Mouse (Mus musculus) limb, embryonic 14.5 days (tissue): ENCODE measurements around the gene Tspan18. TPM values are rescaled to one million over a fixed set of nuclear protein-coding genes. Genes with fewer than 3 reads are reported as not detected.

Experiments
- ATAC-seq: fragments of 200-750 bp; cut with Nextera tagmentation; 2 replicates; pipeline ENCODE4 v1.8.0; 2017; ENCODE audit warnings: low read depth, moderate number of reproducible peaks, moderate TSS enrichment; ENCODE audit not compliant: low FRiP score
- DNase-seq: peaks from one replicate; pipeline ENCODE4 v3.0.0-alpha.2; 2015; ENCODE audit warnings: low spot score
- H3K27ac ChIP-seq: fragments of 300-500 bp; sonication (generic); replicated peaks from 2 replicates; pipeline ENCODE4 v1.5.1; 2014; ENCODE audit warnings: low read depth, mild to moderate bottlenecking, low read length, moderate library complexity, mixed read lengths
- H3K27me3 ChIP-seq: fragments of 300-500 bp; sonication (generic); 2 replicates; pipeline ENCODE4 v1.6.1; 2014; ENCODE audit warnings: low read length, mixed read lengths; ENCODE audit not compliant: control insufficient read depth, insufficient read depth
- H3K36me3 ChIP-seq: fragments of 300-500 bp; sonication (generic); 2 replicates; pipeline ENCODE4 v1.6.1; 2014; ENCODE audit warnings: mild to moderate bottlenecking, low read length, moderate library complexity, mixed read lengths; ENCODE audit not compliant: control insufficient read depth, insufficient read depth
- H3K4me1 ChIP-seq: fragments of 300-500 bp; sonication (generic); 2 replicates; pipeline ENCODE4 v1.6.1; 2014; ENCODE audit warnings: antibody characterized with exemption, low read length, mixed read lengths; ENCODE audit not compliant: control insufficient read depth, insufficient read depth
- H3K4me2 ChIP-seq: fragments of 300-500 bp; sonication (generic); replicated peaks from 2 replicates; pipeline ENCODE4 v1.6.1; 2014; ENCODE audit warnings: low read depth, mild to moderate bottlenecking, low read length, moderate library complexity; ENCODE audit not compliant: severe bottlenecking
- H3K4me3 ChIP-seq: fragments of 300-500 bp; sonication (generic); replicated peaks from 2 replicates; pipeline ENCODE4 v1.5.1; 2014; ENCODE audit warnings: low read length
- H3K9ac ChIP-seq: fragments of 300-500 bp; sonication (generic); 2 replicates; pipeline ENCODE4 v1.6.1; 2014; ENCODE audit warnings: mild to moderate bottlenecking, low read depth, low read length, moderate library complexity; ENCODE audit not compliant: severe bottlenecking
- H3K9me3 ChIP-seq: fragments of 300-500 bp; sonication (generic); 2 replicates; pipeline ENCODE4 v1.6.1; 2016; ENCODE audit warnings: low read length; ENCODE audit not compliant: control insufficient read depth
- POLR2A ChIP-seq: fragments of 200-500 bp; IDR thresholded peaks from 2 replicates; pipeline ENCODE4 v1.8.0; 2012; ENCODE audit warnings: inconsistent platforms, mild to moderate bottlenecking, moderate library complexity, borderline replicate concordance; ENCODE audit not compliant: insufficient read depth, insufficient read length; ENCODE audit errors: extremely low read depth
- WGBS: fragments of 180-500 bp; shearing (Covaris S2); extraction: QIAGEN DNeasy Blood & Tissue Kit; methylation state at CpG from one replicate; pipeline ENCODE4 v1.1.7; 2014; 5-methylcytosine and 5-hydroxymethylcytosine counted together
- polyA plus RNA-seq, 2 experiments: library from polyadenylated mRNA; depleted of rRNA in 1 of 2; stranded (reverse) in 1 of 2; unstranded in 1 of 2; fragments of >200 nt; fragmentation: Nextera tagmentation in 1 of 2; extraction: Ambion mirVana in 1 of 2; gene quantifications; 2 replicates each; pipeline versions ENCODE4 v1.2.1 to v1.2.3; 2012 to 2014

Gene Tspan18
- polyA plus RNA-seq, 2 experiments: 24.5 to 34.5 TPM

DNA sequence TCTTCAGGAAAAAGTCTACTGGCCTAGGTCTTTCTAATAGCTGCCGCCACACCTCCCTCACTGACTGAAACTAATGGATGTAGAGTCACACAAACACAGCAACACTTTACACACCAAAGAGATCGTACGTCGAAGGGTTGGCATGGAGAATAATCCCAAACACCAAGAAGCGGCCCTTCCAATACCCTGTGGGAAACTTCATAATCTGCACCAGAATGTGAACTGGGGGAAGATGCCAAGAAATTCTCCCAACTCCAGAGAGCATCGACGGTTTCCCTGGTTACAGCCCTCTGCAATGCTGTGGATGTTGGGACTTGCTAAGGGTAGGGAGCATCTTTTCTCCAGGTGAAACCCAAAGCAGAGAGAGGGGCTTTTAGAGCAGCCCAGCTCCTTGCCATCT, 83.7 kb downstream of the Tspan18 start:
- no peaks in the 10 kb centered on the region for H3K36me3 ChIP-seq
- 0 out of 2 replicates have a peak, but pooled peaks cover 5% of the 10 kb centered on the region for H3K9me3 ChIP-seq
- TF ChIP-seq POLR2A: no peak
- 82% methylated on average over 7 of the region's 7 CpGs for WGBS
- DNase-seq (no peak), ATAC-seq (no peak)
- H3K27me3 ChIP-seq: no peaks in the 10 kb centered on the region
- H3K4me2 ChIP-seq: no peak overlapping the region
- no peak overlapping the region for H3K9ac ChIP-seq
- peaks cover 3% of the 10 kb centered on the region; the same call in 1 of the 2 replicates for H3K4me1 ChIP-seq
- no peak overlapping the region for H3K27ac ChIP-seq
- no peak overlapping the region for H3K4me3 ChIP-seq

DNA sequence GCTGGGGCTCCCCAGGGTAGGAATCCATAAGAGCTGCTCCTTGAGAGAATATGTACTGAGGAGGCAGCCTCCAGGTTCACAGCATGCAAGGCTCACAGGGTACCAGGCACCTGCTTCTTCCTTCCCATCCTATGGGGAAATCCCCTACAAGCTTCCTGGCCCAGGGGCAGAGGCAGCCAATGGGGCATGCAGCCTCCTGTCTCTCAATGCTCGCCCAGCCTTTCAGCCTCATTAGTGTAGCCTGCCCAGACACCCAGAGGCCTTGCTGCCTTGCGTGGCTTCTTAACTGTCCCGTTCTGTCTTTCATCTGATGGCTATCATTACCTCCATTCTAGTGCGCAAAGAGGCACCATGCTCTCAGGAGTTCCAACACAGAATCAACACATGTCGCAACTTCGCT, 85.2 kb downstream of the Tspan18 start:
- 59% methylated on average over 6 of the region's 6 CpGs for WGBS

DNA sequence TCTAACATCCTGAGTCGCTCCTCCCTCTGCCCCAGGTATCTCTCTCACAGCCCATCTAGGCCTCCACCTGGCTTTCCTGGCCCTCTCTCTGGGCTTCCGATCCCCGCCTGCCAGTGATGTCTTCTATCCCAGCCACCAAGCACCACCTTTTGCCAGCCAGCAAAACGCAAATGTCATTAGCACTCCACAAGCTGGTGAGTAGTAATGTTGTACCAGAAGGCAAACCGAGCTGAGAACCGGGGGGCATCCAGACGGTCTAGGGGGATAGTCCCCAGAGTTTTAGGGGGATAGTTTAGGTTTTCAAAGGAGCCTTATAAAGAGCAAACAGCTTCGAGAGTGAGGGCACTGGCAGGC, 90.2 kb downstream of the Tspan18 start:
- H3K4me1 ChIP-seq: no peaks in the 10 kb centered on the region
- TF ChIP-seq POLR2A: no peak
- no peak overlapping the region for H3K4me3 ChIP-seq
- H3K9ac ChIP-seq: no peak overlapping the region
- H3K27me3 ChIP-seq: no peaks in the 10 kb centered on the region
- no peak overlapping the region for H3K27ac ChIP-seq
- DNase-seq: no peak
- no peaks in the 10 kb centered on the region for H3K9me3 ChIP-seq
- ATAC-seq: no peak
- H3K36me3 ChIP-seq: no peaks in the 10 kb centered on the region
- 64% methylated on average over 8 of the region's 8 CpGs for WGBS
- H3K4me2 ChIP-seq: no peak overlapping the region

More for the DNA sequence above, 85.2 kb downstream of the Tspan18 start:
- Histone ChIP-seq H3K36me3 (no peaks in the 10 kb centered on the region), H3K9ac (no peak overlapping the region), H3K4me3 (no peak overlapping the region), H3K27ac (no peak overlapping the region), H3K4me1 (peaks cover 3% of the 10 kb centered on the region; the same call in 1 of the 2 replicates), H3K27me3 (no peaks in the 10 kb centered on the region), H3K4me2 (no peak overlapping the region), H3K9me3 (0 out of 2 replicates have a peak, but pooled peaks cover 5% of the 10 kb centered on the region)
- no peak for TF ChIP-seq POLR2A
- DNase-seq (no peak), ATAC-seq (no peak)

DNA sequence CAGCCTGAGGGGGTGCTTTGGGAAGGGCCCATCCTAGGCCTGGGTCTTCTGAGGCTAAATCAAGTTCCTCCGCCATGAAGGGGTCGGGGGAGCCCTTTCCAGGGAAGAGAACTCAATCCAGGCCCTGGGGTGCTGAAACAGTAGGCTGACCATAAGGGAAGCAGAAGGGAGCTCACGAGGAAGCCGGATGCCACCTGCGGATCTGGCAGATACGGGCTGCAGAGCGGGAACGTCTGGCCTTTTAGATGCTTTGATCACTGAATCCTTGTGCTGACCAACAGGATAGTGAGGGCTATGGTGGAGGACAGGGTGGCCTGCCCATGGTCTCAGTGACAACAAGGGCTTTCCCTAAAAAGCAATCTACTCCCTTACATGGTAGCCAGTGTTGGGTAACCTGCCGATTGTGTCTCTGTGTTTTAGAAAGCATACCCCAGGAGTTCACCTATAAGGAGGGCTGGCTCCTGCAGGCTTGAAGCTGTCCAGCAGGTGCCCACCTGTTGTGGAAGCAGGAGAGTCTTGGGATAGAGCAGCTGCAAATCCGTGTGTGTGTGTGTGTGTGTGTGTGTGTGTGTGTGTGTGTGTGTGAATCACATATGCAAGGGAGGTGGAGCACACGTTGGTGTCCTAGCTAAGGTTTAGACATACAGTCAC, 90.7 kb downstream of the Tspan18 start:
- Histone ChIP-seq H3K4me2 (no peak overlapping the region), H3K4me3 (no peak overlapping the region), H3K4me1 (no peaks in the 10 kb centered on the region), H3K27me3 (no peaks in the 10 kb centered on the region), H3K9me3 (no peaks in the 10 kb centered on the region), H3K27ac (no peak overlapping the region), H3K9ac (no peak overlapping the region), H3K36me3 (no peaks in the 10 kb centered on the region)
- 78% methylated on average over 11 of the region's 11 CpGs for WGBS
- no peak for DNase-seq
- no peak for TF ChIP-seq POLR2A
- no peak for ATAC-seq

DNA sequence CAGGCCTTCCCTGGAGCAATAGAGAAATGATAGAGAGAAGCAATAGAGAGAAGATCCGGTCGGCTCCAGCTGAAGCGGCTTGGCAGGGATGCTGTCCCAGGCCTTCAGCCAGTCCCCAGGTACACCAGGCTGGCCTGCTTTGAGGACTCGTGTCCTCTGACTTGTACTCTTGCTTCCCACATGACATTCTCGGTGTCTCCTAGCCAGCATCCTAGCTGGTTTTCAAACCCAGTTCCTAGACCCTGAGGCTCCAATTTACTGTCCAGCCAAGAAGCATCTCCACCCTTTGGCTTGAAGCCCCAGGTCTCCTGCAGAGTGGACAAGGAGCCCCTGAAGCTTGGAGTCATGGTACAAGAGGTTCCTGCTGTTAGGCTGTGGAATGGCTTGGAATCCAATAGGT, 92.1 kb downstream of the Tspan18 start:
- H3K36me3 ChIP-seq: no peaks in the 10 kb centered on the region
- DNase-seq (no peak), ATAC-seq (no peak)
- TF ChIP-seq POLR2A: no peak
- H3K9ac ChIP-seq: no peak overlapping the region
- no peaks in the 10 kb centered on the region for H3K27me3 ChIP-seq
- H3K9me3 ChIP-seq: no peaks in the 10 kb centered on the region
- no peak overlapping the region for H3K27ac ChIP-seq
- H3K4me3 ChIP-seq: no peak overlapping the region
- peaks cover 2% of the 10 kb centered on the region; the same call in 1 of the 2 replicates for H3K4me1 ChIP-seq
- no peak overlapping the region for H3K4me2 ChIP-seq
- WGBS: 75% methylated on average over 5 of the region's 5 CpGs

DNA sequence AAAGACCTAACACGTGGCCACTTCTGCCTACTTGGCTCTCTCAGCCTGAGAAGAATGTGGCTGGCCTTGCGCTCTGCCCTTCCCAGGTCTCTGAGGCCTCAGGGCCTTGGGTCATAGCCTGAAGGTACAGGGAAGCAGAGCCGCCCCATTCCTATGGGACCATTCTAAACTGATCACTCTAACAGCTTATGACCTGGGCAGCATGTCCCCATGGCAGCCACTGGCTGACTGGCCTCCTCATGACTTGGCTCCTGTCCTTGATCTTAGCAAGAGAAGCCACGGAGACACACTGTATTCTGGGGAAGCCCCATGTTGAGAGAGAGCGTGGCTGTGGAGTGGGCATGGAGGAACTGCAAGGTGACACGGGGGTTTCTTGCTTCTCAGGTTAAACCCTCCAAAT, 95.4 kb downstream of the Tspan18 start:
- no peak for TF ChIP-seq POLR2A
- Histone ChIP-seq H3K4me2 (no peak overlapping the region), H3K27ac (no peak overlapping the region), H3K4me3 (no peak overlapping the region), H3K9ac (no peak overlapping the region), H3K4me1 (peaks cover 7% of the 10 kb centered on the region; the same call in 1 of the 2 replicates), H3K9me3 (no peaks in the 10 kb centered on the region), H3K36me3 (no peaks in the 10 kb centered on the region), H3K27me3 (no peaks in the 10 kb centered on the region)
- WGBS: 86% methylated on average over 6 of the region's 6 CpGs
- ATAC-seq (no peak), DNase-seq (no peak)
